23 mouse cellular contexts compared by ENCODE assay signal in genomic region chr5:50119860-50120259, GRCm38 (mm10).
"Had no signal": no experiment of that assay in that cellular context is flagged by ENCODE, and none has a peak within 500 bp of the region (broad histone marks: within the 10 kb centered on the region; RNA-seq: fewer than 3 reads in every experiment).

No protein-coding gene starts in this region.

- ATAC-seq: inflammation-experienced regulatory T-cells, adult 6 months; intestine, embryonic 16.5 days; midbrain, embryonic 13.5 days; midbrain, embryonic 16.5 days had no signal

- H3K9me3 ChIP-seq: limb, embryonic 13.5 days; lung, embryonic 15.5 days; midbrain, embryonic 10.5 days; midbrain, embryonic 13.5 days; neural tube, embryonic 13.5 days; stomach, embryonic 15.5 days had no signal

- H3K27ac ChIP-seq: kidney, postnatal 0 days; left cerebral cortex, adult 2 months; limb, embryonic 13.5 days; lung, embryonic 15.5 days; midbrain, embryonic 10.5 days; midbrain, embryonic 13.5 days; neural tube, embryonic 13.5 days; stomach, embryonic 15.5 days had no signal

- DNase-seq: kidney, adult 18-20 months; kidney, postnatal 36 days; layer of hippocampus, postnatal 36 days; left cerebral cortex, postnatal 4 days; lung, postnatal 10 days; lung, postnatal 36 days; retina, postnatal 1 day; right cerebral cortex, postnatal 25 days; spleen, adult 18-20 months; thymus, postnatal 36 days had no signal

- H3K4me1 ChIP-seq: lung, embryonic 15.5 days; megakaryocyte, embryonic 14.5 days; midbrain, embryonic 13.5 days; neural tube, embryonic 13.5 days; stomach, embryonic 15.5 days had no signal

- H3K4me2 ChIP-seq: limb, embryonic 13.5 days; lung, embryonic 15.5 days; midbrain, embryonic 13.5 days; neural tube, embryonic 13.5 days; stomach, embryonic 15.5 days had no signal

- H3K36me3 ChIP-seq: limb, embryonic 13.5 days; lung, embryonic 15.5 days; midbrain, embryonic 10.5 days; midbrain, embryonic 13.5 days; neural tube, embryonic 13.5 days; stomach, embryonic 15.5 days had no signal

- H3K9ac ChIP-seq: limb, embryonic 13.5 days; lung, embryonic 15.5 days; midbrain, embryonic 13.5 days; neural tube, embryonic 13.5 days; stomach, embryonic 15.5 days had no signal

- H3K4me3 ChIP-seq: left cerebral cortex, adult 2 months; limb, embryonic 13.5 days; lung, embryonic 15.5 days; megakaryocyte, embryonic 14.5 days; midbrain, embryonic 10.5 days; midbrain, embryonic 13.5 days; myocyte; neural tube, embryonic 13.5 days; stomach, embryonic 15.5 days had no signal

- H3K27me3 ChIP-seq: limb, embryonic 13.5 days; lung, embryonic 15.5 days; megakaryocyte, embryonic 14.5 days; midbrain, embryonic 13.5 days; neural tube, embryonic 13.5 days; stomach, embryonic 15.5 days had no signal
